Mouse (Mus musculus): Measurements from ENCODE around the gene Ccdc12.

Ccdc12 gene

GRCm38 (mm10) chr9:110702848-110703247, 46.5 kb downstream of the Ccdc12 start:
- DNase-seq (ENCODE audit: low read depth, low spot score) = no peak

GRCm38 (mm10) chr9:110703951-110704350, 47.6 kb downstream of the Ccdc12 start:
- no peak for DNase-seq (ENCODE audit: low read depth, low spot score)

- no peak for DNase-seq (ENCODE audit: low read depth, low spot score)
Measured at GRCm38 (mm10) chr9:110706784-110707183, 50.5 kb downstream of the Ccdc12 start.

DNA sequence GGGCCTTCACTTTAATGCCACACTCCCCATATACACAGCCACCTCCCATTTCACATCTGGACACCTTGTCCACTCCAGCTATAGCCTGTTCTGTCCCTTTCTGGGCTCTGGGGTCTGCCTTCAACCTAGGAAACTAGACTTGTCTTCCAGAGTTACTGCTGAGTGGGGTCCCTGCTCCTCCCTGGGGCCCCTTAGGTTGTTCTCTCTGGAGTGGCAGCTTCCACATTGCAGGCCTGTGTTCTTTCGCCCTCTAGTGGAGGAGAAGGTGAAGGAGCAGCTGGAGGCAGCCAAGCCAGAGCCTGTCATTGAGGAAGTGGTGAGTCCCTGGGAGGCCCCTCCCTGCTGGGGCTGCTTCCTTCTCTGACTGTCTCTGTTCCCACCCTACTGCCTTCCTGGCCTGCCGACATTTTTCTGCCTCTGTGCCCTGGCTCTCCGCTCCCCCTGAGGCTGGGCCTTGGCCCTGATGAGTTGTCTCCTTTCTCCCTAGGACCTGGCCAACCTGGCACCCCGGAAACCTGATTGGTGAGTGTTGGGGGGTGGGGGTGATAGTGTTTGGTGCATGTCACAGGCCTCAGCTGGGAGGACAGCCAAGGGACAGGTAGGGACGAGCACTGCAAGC, 53.4 kb downstream of the Ccdc12 start:
- peak; percentile 68 for DNase-seq (ENCODE audit: low read depth, low spot score)

- DNase-seq (ENCODE audit: low read depth, low spot score) = no peak
Measured at GRCm38 (mm10) chr9:110711532-110711931, 55.2 kb downstream of the Ccdc12 start.

DNA sequence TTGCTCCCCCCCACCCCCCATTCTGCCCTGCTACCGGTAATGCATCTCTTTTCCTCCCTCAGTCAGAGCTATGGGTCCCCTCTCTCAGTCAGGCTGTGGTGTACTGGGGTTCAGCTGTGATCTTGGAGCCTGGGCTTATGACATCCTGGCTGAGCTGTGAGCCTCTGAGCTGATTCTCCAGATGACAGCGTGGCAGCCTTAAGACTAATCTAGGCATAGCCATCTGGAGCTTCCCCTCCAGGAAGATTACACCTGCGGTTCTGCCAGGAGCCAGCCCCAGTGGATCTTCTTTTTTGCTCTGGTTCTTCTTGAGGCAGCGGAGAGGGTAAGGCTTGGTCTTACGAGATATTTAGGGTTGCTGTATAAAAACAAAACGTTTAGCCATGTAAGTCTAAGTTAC, 55.7 kb downstream of the Ccdc12 start:
- DNase-seq (ENCODE audit: low read depth, low spot score) = peak; percentile 64

DNA sequence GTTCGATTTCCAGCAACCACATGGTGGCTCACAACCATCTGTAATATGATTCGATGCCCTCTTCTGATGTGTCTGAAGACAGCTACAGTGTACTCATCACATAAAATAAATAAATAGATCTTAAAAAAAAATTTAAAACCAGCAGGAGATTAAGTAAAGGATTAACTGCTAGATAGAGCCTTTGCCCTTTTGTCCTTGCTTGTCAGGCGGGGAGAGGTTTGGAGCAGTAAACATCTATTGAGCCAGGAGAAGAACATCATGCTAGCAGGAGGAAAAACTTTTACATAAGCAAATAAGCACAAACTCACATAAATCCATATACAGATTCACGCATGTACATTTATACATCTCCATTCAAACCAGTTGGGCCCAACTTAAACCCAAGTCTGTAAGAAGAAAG, 56.2 kb downstream of the Ccdc12 start:
- DNase-seq (ENCODE audit: low read depth, low spot score) = no peak

GRCm38 (mm10) chr9:110713389-110713788, 57.1 kb downstream of the Ccdc12 start:
- no peak for DNase-seq (ENCODE audit: low read depth, low spot score)

- DNase-seq (ENCODE audit: low read depth, low spot score) = no peak
Measured at GRCm38 (mm10) chr9:110715426-110715825, 59.1 kb downstream of the Ccdc12 start.

- DNase-seq (ENCODE audit: low read depth, low spot score) = peak; percentile 48
Measured at GRCm38 (mm10) chr9:110716775-110717174, 60.5 kb downstream of the Ccdc12 start.

GRCm38 (mm10) chr9:110718071-110718470, 61.8 kb downstream of the Ccdc12 start:
- DNase-seq (ENCODE audit: low read depth, low spot score) = no peak

GRCm38 (mm10) chr9:110718810-110719209, 62.5 kb downstream of the Ccdc12 start:
- no peak for DNase-seq (ENCODE audit: low read depth, low spot score)

GRCm38 (mm10) chr9:110719977-110720376, 63.7 kb downstream of the Ccdc12 start:
- no peak for DNase-seq (ENCODE audit: low read depth, low spot score)

GRCm38 (mm10) chr9:110722060-110722459, 65.8 kb downstream of the Ccdc12 start:
- DNase-seq (ENCODE audit: low read depth, low spot score) = no peak

GRCm38 (mm10) chr9:110725721-110726135, 69.4 kb downstream of the Ccdc12 start:
- DNase-seq (ENCODE audit: low read depth, low spot score) = no peak

GRCm38 (mm10) chr9:110726867-110727266, 70.6 kb downstream of the Ccdc12 start:
- no peak for DNase-seq (ENCODE audit: low read depth, low spot score)

DNA sequence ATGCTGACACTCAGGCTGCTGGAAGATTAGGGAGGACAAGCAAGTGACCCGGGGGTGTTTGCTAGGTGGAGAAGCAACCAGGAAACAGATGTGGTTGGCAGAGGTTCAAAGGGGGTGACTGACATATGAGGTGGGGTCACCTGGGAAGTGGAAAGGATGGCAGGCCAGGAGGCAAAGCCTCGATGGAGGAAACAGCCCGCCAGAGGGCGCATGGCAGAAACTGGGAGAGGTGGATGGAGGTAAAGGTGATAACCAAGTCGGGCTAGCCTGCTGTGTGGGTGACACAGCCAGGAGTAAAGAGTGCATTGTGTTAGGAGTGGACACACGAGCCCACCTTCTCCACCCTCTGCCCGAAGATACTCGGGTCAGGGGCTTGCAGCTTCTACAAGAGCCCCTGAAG, 73.5 kb downstream of the Ccdc12 start:
- DNase-seq (ENCODE audit: low read depth, low spot score) = no peak

GRCm38 (mm10) chr9:110731859-110732258, 75.6 kb downstream of the Ccdc12 start:
- no peak for DNase-seq (ENCODE audit: low read depth, low spot score)

- peak; percentile 47 for DNase-seq (ENCODE audit: low read depth, low spot score)
Measured at GRCm38 (mm10) chr9:110732623-110733022, 76.3 kb downstream of the Ccdc12 start.

GRCm38 (mm10) chr9:110733102-110733501, 76.8 kb downstream of the Ccdc12 start:
- DNase-seq (ENCODE audit: low read depth, low spot score) = no peak

GRCm38 (mm10) chr9:110734154-110734553, 77.9 kb downstream of the Ccdc12 start:
- no peak for DNase-seq (ENCODE audit: low read depth, low spot score)

- DNase-seq (ENCODE audit: low read depth, low spot score) = no peak
Measured at GRCm38 (mm10) chr9:110736362-110736761, 80.1 kb downstream of the Ccdc12 start.

- DNase-seq (ENCODE audit: low read depth, low spot score) = no peak
Measured at GRCm38 (mm10) chr9:110738054-110738453, 81.8 kb downstream of the Ccdc12 start.

- DNase-seq (ENCODE audit: low read depth, low spot score) = no peak
Measured at GRCm38 (mm10) chr9:110739961-110740360, 83.7 kb downstream of the Ccdc12 start.
